Mouse (Mus musculus): ENCODE data around the gene Srsf6. TPM values are rescaled to one million over a fixed set of nuclear protein-coding genes. Genes with fewer than 3 reads are reported as not detected.

The Srsf6 gene
- polyA plus RNA-seq, 1 experiment from 2014 or later, result 57.7 TPM

- Histone ChIP-seq H3K27ac (ENCODE audit: low read depth, low read length) (0 out of 2 replicates have a peak overlapping the region, but pooled peaks have one; percentile 5), H3K36me3 (ENCODE audit: control insufficient read depth, insufficient read depth) (no peaks in the 10 kb centered on the region), H3K9ac (ENCODE audit: low read depth, low read length) (no peak overlapping the region), H3K4me2 (replicated peaks; ENCODE audit: low read depth) (0 out of 2 replicates have a peak overlapping the region, but pooled peaks have one; percentile 1), H3K4me3 (ENCODE audit: low read depth, low read length) (no peak overlapping the region), H3K27me3 (replicated peaks; ENCODE audit: control insufficient read depth, insufficient read depth, low read length) (no peaks in the 10 kb centered on the region), H3K4me1 (replicated peaks; ENCODE audit: control insufficient read depth, insufficient read depth, low read length) (0 out of 2 replicates have a peak, but pooled peaks cover 7% of the 10 kb centered on the region), H3K9me3 (ENCODE audit: control insufficient read depth) (no peaks in the 10 kb centered on the region)
- ATAC-seq, result no peak
- no peak for TF ChIP-seq CTCF (IDR thresholded peaks at IDR 0.05; ENCODE audit: low read depth)
- 49% methylated on average over 5 of the region's 5 CpGs for WGBS
Observed at GRCm38 (mm10) chr2:162973206-162973605, 41.9 kb downstream of the Srsf6 start.

- Histone ChIP-seq H3K27me3 (replicated peaks; ENCODE audit: control insufficient read depth, insufficient read depth, low read length) (no peaks in the 10 kb centered on the region), H3K9ac (ENCODE audit: low read depth, low read length) (no peak overlapping the region), H3K4me2 (replicated peaks; ENCODE audit: low read depth) (0 out of 2 replicates have a peak overlapping the region, but pooled peaks have one; percentile 1), H3K9me3 (ENCODE audit: control insufficient read depth) (no peaks in the 10 kb centered on the region), H3K36me3 (ENCODE audit: control insufficient read depth, insufficient read depth) (no peaks in the 10 kb centered on the region), H3K4me3 (ENCODE audit: low read depth, low read length) (no peak overlapping the region), H3K27ac (ENCODE audit: low read depth, low read length) (no peak overlapping the region), H3K4me1 (replicated peaks; ENCODE audit: control insufficient read depth, insufficient read depth, low read length) (0 out of 2 replicates have a peak, but pooled peaks cover 7% of the 10 kb centered on the region)
- TF ChIP-seq CTCF (IDR thresholded peaks at IDR 0.05; ENCODE audit: low read depth), result no peak
- WGBS, result 26% methylated on average over 11 of the region's 11 CpGs
- no peak for ATAC-seq
Observed at GRCm38 (mm10) chr2:162973637-162974036, 42.3 kb downstream of the Srsf6 start.

GRCm38 (mm10) chr2:162975157-162975775 is 43.9 kb downstream of the Srsf6 start:
- 78% methylated on average over 11 of the region's 11 CpGs for WGBS
- H3K4me3 ChIP-seq (ENCODE audit: low read depth, low read length), result no peak overlapping the region
- H3K9ac ChIP-seq (ENCODE audit: low read depth, low read length), result no peak overlapping the region
- no peaks in the 10 kb centered on the region for H3K36me3 ChIP-seq (ENCODE audit: control insufficient read depth, insufficient read depth)
- no peak overlapping the region for H3K4me2 ChIP-seq (replicated peaks; ENCODE audit: low read depth)
- TF ChIP-seq CTCF (IDR thresholded peaks at IDR 0.05; ENCODE audit: low read depth), result no peak
- 0 out of 2 replicates have a peak, but pooled peaks cover 7% of the 10 kb centered on the region for H3K4me1 ChIP-seq (replicated peaks; ENCODE audit: control insufficient read depth, insufficient read depth, low read length)
- no peaks in the 10 kb centered on the region for H3K27me3 ChIP-seq (replicated peaks; ENCODE audit: control insufficient read depth, insufficient read depth, low read length)
- no peak overlapping the region for H3K27ac ChIP-seq (ENCODE audit: low read depth, low read length)
- ATAC-seq, result no peak
- no peaks in the 10 kb centered on the region for H3K9me3 ChIP-seq (ENCODE audit: control insufficient read depth)

- Histone ChIP-seq H3K4me3 (ENCODE audit: low read depth, low read length) (no peak overlapping the region), H3K9ac (ENCODE audit: low read depth, low read length) (no peak overlapping the region), H3K4me1 (replicated peaks; ENCODE audit: control insufficient read depth, insufficient read depth, low read length) (0 out of 2 replicates have a peak, but pooled peaks cover 7% of the 10 kb centered on the region), H3K9me3 (ENCODE audit: control insufficient read depth) (no peaks in the 10 kb centered on the region), H3K36me3 (ENCODE audit: control insufficient read depth, insufficient read depth) (no peaks in the 10 kb centered on the region), H3K27ac (ENCODE audit: low read depth, low read length) (no peak overlapping the region), H3K27me3 (replicated peaks; ENCODE audit: control insufficient read depth, insufficient read depth, low read length) (no peaks in the 10 kb centered on the region), H3K4me2 (replicated peaks; ENCODE audit: low read depth) (no peak overlapping the region)
- WGBS, result 68% methylated on average over 4 of the region's 4 CpGs
- TF ChIP-seq CTCF (IDR thresholded peaks at IDR 0.05; ENCODE audit: low read depth), result no peak
- ATAC-seq, result no peak
Observed at GRCm38 (mm10) chr2:162976001-162976400, 44.7 kb downstream of the Srsf6 start.

- H3K4me1 ChIP-seq (replicated peaks; ENCODE audit: control insufficient read depth, insufficient read depth, low read length), result 0 out of 2 replicates have a peak, but pooled peaks cover 5% of the 10 kb centered on the region
- ATAC-seq, result no peak
- no peaks in the 10 kb centered on the region for H3K36me3 ChIP-seq (ENCODE audit: control insufficient read depth, insufficient read depth)
- H3K4me2 ChIP-seq (replicated peaks; ENCODE audit: low read depth), result no peak overlapping the region
- H3K27ac ChIP-seq (ENCODE audit: low read depth, low read length), result no peak overlapping the region
- no peaks in the 10 kb centered on the region for H3K9me3 ChIP-seq (ENCODE audit: control insufficient read depth)
- no peak overlapping the region for H3K9ac ChIP-seq (ENCODE audit: low read depth, low read length)
- TF ChIP-seq CTCF (IDR thresholded peaks at IDR 0.05; ENCODE audit: low read depth), result no peak
- H3K4me3 ChIP-seq (ENCODE audit: low read depth, low read length), result no peak overlapping the region
- 74% methylated on average over 6 of the region's 6 CpGs for WGBS
- no peaks in the 10 kb centered on the region for H3K27me3 ChIP-seq (replicated peaks; ENCODE audit: control insufficient read depth, insufficient read depth, low read length)
Observed at GRCm38 (mm10) chr2:162984381-162984780, 53.1 kb downstream of the Srsf6 start.

GRCm38 (mm10) chr2:162985923-162986322 is 54.6 kb downstream of the Srsf6 start:
- H3K36me3 ChIP-seq (ENCODE audit: control insufficient read depth, insufficient read depth), result no peaks in the 10 kb centered on the region
- H3K4me1 ChIP-seq (replicated peaks; ENCODE audit: control insufficient read depth, insufficient read depth, low read length), result 0 out of 2 replicates have a peak, but pooled peaks cover 5% of the 10 kb centered on the region
- no peaks in the 10 kb centered on the region for H3K9me3 ChIP-seq (ENCODE audit: control insufficient read depth)
- no peak overlapping the region for H3K9ac ChIP-seq (ENCODE audit: low read depth, low read length)
- H3K27ac ChIP-seq (ENCODE audit: low read depth, low read length), result no peak overlapping the region
- 51% methylated on average over 3 of the region's 3 CpGs for WGBS
- H3K27me3 ChIP-seq (replicated peaks; ENCODE audit: control insufficient read depth, insufficient read depth, low read length), result no peaks in the 10 kb centered on the region
- no peak overlapping the region for H3K4me3 ChIP-seq (ENCODE audit: low read depth, low read length)
- no peak for TF ChIP-seq CTCF (IDR thresholded peaks at IDR 0.05; ENCODE audit: low read depth)
- H3K4me2 ChIP-seq (replicated peaks; ENCODE audit: low read depth), result no peak overlapping the region
- ATAC-seq, result peak; percentile 46; the same call in 1 of the 2 replicates

Other genes starting within 250 kb of the Srsf6 start
- 0.04 and 0.25 TPM in 2 replicates for gene L3mbtl1, start 11.9 kb downstream of the Srsf6 start, polyA plus RNA-seq (2015; fragmentation: Nextera tagmentation; extraction: Ambion mirVana)
- gene Sgk2, start 55.8 kb downstream of the Srsf6 start, polyA plus RNA-seq (2015; fragmentation: Nextera tagmentation; extraction: Ambion mirVana), result 5.2 and 5.4 TPM in 2 replicates
- gene Ift52, start 85.8 kb downstream of the Srsf6 start, polyA plus RNA-seq (2015; fragmentation: Nextera tagmentation; extraction: Ambion mirVana), result 30.0 and 36.4 TPM in 2 replicates
- gene Mybl2, start 123.2 kb downstream of the Srsf6 start, polyA plus RNA-seq (2015; fragmentation: Nextera tagmentation; extraction: Ambion mirVana), result 4.4 and 5.1 TPM in 2 replicates
- not detected in 2 replicates for gene Gtsf1l, start 156.3 kb downstream of the Srsf6 start, polyA plus RNA-seq (2015; fragmentation: Nextera tagmentation; extraction: Ambion mirVana)